Mouse (Mus musculus) cerebellum, adult 11 months (tissue): ENCODE results near the gene Adrb1.

Experiments used
- DNase-seq: peaks from one replicate; pipeline ENCODE4 v3.0.0; 2022

Adrb1 gene

DNA sequence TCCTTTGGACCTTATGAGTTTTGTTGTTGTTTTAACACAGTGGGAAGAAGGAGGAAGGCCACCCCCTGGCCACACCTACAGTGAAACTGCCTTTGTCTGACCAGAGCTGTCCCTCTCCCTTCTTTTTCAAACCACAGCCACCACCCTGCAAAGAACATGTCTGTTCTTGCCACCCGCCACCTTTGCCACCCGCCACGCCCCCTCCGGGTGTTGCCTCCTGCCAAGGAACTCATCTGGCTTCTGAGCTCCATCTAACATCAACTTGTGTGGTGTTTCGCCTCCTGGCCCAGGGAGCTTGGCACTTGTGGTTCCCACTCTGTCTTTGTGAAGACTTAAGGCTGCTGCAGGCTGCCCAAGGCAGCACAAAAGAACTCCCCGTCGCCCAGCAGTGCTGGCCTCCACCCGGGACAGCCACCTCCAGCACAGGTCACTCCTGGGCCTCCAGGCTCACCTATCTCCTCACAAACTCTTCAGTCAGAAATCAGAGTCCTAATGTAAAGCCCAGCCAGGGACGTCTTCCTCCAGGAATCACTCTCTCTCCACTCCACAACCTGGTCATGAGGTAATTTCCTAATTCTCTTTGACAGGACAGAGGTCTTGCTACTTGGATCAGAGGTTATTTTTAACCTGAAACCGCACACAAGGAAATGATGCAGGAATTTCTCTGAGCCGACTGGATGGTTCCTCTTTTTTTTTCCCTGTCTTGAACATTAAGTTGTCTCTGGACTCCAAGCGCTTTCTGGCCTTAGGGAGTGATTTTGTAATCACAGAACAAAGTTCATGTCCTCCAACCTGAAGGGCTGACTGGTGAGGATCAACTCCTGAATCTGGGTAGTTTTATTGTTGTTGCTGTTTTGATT is 18.5 kb upstream of the Adrb1 start:
- no peak for DNase-seq

DNA sequence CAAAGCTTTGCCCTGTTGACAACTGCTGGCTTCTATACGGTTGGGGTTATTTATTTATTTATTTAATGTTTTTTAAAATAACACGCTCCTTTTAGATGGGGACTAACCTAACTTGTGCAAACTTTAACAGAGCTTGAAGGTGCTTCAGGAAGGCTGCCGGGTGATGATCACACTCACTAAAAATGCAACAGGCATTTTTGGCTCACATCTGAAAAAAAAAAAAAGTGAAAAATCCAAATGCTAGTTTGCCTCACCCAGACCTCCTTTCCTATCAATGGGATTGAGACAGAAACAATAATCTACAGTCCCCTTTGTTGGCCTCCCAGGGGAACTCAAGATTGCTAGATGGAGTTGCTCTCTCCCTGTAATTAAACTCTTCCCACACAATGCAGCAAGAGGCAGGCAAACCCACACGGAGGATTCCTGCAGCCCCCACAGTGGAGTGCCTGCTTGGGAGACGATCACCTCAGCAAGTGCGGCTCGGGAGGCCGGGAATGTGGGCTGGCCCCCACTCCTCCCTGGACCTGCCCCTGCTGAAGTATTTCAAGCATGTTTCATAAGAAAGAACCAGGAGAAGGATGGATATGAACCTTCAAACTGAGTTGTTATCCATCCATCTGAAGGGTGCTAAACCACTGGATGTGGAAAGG is 16.8 kb upstream of the Adrb1 start:
- DNase-seq: no peak

DNA sequence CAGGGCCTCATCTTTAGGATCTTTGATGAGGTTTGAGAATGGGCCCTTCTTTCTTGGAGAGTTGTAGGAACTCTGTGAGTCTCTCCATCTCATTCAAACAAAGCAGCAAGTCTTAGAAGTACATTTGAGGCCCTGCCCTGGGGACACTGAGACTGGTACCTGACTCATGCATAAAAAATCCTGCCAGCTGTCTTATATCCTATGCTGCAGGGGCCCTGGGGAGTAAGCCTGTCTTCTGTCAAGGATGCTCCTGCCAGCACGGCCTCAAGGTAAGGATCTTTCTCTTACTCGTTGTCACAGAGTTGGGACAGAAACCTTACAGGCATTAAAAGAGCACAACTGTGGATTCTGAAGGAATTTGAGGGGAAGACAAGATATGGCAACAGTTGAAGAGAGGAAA is 13.2 kb upstream of the Adrb1 start:
- no peak for DNase-seq

DNA sequence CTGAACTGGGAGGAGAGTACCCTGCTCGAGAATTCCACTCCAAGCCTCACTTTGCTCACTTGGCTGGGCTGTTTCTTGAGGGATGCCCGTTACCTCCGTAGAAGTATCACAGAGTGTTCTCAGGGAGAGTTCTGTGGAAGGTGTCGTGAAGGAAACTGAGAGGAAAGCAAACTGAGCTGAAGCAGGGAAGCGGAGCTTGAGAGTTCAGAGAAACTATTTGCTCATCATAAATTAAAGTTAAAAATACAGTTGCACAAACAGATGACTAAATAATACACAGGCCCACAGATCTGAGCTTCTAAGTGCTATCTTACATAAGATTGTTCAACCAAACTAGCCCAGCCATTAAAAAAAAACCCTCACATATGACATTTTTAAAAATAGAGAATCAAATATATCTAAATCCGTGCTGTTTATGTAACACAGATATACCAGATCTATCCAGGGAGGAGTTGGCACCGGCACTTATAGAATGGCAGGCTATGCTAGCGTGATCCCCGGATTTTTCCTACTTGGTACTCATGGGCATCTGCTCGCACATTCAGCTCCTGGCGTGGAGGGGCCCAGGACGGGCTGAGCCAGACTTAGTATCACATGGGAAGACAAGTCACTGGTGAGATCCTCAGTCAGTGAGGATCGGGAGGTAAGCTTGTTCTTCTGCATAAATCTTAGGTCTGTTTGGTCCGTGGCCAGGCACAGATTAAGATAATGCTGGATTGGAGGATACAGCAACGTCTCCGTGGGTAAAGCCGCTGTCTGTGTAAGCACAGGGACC is 11.7 kb upstream of the Adrb1 start:
- no peak for DNase-seq

DNA sequence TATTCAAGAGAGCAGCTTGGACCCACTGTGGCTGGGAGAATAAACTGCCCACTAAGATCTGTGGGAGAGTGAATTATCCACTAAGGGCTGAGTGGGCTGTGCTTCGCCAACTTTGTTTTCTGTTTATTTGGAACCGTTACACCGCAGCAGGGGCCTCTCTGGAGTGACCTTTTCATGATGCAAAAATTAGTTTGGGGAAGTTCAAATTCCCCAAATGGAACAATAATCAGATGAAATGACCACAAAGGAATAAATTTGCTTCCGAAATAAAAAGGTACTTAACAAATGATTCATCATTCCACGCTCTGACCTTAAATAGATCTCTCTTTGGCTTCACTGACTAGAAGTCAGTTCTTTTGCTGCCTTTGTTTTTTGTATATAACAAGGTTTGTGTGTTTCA is 8.4 kb upstream of the Adrb1 start:
- DNase-seq: no peak

DNA sequence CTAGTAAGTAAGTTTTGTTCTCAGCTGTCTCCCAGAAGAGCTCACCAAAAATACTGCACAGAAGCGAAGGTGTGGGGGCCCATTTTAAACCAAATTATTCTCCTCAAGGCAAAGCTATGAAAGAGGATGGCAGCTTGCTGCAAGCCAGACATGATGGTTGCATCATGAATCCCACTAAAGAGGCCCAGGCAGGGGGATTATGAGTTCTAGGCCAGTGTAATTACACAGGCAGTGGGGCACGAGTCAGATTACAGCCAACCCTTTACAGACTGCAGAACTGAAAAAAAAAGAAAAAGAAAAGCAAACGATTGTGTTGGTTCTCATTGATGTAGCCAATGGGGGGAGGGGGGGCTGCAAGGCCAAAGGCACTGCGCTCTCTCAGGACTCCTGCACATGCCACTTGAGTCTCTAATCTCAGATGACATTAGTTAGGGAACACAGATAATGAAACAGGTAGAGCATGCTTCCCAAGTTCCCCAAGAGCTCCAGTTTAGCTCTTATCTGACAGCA is 7.3 kb upstream of the Adrb1 start:
- no peak for DNase-seq

DNA sequence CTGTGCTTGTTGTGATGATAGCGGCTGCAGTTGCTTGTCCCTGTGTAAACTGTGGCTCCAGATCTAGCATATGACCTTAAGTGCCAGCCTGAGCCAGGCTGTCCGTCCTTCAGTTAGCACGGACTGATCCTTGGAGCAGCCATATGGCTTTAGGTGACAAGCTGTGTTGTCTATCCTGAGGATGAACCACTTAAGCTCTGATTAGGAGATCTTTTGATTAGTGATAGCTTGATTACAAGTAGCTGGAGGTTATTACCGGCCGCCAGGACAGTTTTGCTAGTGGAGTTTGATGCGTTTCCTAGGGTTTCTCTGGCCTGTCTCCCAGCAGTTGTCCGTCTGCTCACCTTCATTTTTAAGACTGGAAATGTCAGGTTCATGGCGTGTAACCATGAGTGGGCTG is 4.0 kb upstream of the Adrb1 start:
- no peak for DNase-seq

DNA sequence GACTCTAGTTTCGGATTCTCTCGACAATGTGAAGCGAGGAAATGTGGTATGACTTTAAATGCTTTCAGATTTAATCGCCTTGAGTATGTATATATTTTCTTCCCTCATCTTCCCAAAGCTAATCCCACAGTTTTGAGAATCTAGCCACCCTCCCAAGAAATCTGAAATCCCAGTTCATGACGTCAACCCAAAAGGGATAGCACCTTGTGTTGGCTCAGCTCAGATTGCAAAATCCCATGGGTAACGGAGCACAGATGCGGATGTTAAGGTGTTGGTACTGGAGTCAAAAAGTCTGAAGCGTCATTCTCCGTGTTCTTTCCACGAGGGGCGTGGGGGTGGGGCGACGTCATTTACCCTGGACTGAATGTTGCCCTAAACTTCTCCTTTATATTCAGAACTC is 1.1 kb upstream of the Adrb1 start:
- no peak for DNase-seq

DNA sequence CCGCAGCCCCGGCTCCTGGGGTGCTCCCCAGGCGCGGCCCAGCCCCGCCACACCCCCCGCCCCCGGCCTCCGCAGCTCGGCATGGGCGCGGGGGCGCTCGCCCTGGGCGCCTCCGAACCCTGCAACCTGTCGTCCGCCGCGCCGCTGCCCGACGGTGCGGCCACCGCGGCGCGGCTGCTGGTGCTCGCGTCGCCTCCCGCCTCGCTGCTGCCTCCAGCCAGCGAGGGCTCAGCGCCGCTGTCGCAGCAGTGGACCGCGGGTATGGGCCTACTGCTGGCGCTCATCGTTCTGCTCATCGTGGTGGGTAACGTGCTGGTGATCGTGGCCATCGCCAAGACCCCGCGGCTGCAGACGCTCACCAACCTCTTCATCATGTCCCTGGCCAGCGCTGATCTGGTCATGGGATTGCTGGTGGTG is 300 bp downstream of the Adrb1 start:
- DNase-seq: no peak

DNA sequence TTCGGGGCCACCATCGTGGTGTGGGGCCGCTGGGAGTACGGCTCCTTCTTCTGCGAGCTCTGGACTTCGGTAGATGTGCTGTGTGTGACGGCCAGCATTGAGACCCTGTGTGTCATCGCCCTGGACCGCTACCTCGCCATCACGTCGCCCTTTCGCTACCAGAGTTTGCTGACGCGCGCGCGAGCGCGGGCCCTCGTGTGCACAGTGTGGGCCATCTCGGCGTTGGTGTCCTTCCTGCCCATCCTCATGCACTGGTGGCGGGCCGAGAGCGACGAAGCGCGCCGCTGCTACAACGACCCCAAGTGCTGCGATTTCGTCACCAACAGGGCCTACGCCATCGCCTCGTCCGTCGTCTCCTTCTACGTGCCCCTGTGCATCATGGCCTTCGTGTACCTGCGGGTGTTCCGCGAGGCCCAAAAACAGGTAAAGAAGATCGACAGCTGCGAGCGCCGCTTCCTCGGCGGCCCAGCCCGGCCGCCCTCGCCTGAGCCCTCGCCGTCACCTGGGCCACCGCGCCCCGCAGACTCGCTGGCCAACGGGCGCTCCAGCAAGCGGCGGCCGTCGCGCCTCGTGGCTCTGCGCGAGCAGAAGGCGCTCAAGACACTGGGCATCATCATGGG is 822 bp downstream of the Adrb1 start:
- no peak for DNase-seq

DNA sequence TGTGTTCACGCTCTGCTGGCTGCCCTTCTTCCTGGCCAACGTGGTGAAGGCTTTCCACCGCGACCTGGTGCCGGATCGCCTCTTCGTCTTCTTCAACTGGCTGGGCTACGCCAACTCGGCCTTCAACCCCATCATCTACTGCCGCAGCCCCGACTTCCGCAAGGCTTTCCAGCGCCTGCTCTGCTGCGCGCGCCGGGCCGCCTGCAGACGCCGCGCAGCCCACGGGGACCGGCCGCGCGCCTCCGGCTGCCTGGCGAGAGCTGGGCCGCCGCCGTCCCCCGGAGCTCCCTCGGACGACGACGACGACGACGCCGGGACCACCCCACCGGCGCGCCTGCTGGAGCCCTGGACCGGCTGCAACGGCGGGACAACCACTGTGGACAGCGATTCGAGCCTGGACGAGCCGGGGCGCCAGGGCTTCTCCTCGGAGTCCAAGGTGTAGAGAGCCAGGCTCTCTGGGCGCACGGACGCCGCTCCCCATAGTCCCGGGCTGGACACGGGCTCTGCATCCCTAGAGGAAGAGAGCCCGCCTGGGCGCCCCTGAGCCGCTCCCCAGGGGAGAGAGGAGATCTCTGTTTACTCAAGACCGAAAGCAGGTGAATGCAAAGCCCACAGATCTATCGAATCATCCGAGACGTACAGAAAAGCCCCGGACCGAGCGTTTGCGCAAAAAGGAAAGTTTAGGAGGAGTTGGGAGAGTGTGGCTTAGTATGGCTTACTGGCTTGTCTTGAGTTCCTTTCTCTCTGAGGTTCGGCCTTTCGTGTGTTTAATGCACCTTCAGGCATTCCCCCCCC is 1.5 kb downstream of the Adrb1 start:
- DNase-seq: no peak

DNA sequence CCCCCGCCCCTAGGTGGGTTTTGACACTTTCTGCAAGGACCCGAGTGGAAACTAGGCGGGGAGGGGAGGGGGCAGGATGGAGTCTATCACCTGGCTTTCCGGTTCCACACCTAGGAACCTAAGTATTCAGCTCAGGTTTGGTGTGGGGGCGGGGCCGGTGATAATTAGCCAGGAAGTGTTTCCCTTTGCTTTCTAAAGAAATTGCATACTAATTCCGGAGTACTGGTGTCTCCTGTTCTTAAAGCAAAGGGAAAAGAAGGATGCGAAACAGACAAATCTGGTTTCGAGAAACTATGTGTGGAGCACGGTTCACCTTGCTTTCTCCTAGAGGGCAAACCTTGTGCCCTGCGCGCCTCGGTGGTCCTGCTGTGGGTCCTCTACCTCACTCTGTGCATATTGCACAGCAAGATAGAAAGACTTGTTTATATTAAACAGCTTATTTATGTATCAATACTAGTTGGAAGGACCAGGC is 2.2 kb downstream of the Adrb1 start:
- DNase-seq: no peak

DNA sequence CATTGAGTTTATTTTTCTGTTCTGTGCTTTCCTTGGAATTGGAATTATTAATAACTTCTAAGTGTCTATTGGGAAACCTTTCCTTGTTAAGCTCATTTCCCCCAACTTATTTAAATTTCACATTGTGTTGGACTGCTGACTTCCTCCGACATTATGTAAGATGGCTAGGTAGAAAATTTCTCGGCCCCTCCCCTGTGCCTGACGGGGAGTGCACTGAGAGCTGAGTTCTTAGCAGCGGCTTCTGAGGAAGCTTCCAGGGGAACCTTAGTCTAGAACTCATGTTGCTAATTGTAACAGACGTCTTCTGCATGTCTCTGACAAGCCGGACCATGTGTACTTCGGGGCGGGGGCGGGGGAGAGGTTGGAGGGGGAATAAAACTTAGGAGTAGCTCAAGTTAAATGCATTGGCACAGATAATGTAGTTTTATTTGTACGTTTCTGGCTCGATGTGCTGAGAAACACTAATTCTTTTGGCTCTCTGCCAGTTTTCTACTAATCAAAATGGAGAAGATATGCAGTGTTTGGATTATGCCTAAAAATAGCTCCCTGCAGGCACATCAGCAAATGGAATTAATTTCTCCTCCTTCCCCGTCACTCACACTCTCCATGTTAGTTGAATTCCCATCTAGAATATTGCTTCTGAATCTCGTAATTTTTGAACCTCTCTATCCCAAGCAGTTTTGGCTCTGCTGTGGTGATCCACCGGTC is 5.3 kb downstream of the Adrb1 start:
- no peak for DNase-seq

DNA sequence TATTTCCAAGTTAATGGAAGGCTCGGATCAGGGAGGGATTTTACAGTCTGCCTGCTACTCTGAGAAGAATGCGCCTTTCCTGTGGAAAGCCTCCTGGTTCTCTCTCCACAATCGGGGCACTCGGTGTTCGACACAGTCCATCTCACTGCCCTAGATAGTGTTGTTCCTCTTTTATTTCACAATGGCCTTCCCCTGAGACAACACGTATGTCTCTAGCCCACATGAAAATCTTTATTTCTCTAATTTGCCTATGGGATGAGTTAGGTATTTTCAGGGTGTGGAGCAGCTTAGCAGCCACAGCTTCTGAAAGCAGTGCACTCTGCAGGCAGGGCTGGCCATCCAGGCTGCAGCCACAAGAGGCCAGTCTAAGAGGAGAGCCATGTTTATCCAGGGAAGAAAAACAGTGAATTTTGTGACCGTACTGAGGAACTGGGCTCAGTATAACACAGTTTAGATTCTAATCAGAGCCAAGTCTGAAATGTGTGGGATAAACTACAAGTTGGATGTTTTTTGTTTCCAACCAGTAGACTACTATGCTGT is 12.1 kb downstream of the Adrb1 start:
- no peak for DNase-seq

DNA sequence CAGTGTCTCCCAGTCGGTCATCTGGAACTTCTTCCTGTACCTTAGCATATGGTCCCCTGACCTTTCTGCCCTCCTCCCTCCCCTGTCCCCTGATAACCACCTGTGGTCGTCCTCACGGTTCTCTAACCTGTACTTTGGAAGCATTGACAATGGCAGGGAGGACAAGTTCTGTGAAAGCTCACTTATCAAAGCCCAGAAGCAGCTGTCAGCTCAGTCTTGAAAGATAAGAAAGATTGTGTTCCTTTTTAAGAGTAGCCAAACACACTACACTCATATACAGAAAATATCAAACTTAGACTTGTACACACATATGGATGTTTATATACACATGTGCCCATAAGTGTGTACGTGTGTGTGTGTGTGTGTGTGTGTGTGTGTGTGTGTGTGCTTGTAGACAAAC is 13.7 kb downstream of the Adrb1 start:
- no peak for DNase-seq

DNA sequence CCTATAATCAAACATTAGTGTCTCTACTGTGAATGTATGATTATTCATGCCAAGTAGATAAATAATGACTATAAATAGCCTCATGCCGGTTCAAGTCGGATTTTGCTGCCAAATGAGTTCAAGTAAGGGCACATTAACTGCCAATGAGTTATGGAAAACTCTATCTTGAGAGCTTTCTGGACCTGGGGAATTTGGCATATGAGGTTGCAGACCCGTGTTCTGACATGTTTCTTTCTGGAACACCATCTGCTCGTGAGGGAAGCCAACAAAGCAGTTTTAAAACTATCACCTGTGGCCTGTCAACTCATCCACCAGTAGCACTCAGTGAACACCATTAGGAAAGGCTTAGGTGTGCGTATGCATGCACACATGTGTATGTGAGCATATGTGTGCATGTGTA is 14.3 kb downstream of the Adrb1 start:
- no peak for DNase-seq

DNA sequence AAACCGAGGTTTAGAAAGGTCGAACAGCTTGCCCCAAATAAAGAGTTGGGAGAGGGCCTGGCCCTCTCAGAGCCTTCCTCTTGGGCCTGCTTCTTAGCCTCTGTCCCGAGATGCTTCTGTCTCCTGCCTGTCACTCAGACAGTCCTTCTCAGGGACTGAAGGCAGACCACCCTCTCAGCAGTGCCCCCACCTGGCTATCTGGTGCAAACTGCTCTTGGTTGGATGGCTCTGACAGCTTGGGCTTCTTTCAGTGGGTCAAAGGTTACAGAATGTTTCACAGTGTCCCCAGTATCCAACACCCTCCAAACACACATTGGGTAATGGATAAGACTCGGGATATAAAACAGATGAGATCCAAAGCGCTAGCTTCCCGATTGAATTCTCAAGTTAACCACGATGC is 23.1 kb downstream of the Adrb1 start:
- no peak for DNase-seq

DNA sequence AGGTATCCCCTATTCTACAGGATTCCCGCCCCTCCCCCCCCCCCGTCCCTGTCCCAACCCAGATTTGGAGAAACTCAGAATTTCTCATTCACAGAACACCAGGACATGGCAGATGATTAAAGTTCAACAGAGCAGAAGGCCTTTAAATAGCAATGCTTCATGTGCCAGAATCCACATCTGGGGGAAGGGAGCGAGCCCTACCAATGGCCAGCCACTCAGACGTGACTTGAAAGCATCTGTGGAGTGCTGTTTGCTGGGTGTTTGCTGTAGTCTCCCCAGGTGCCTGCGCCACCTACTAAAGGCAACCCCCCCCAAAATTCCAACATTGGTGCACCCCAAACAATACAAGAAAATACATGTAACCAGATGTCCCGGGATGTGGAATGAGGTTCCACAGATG is 23.5 kb downstream of the Adrb1 start:
- no peak for DNase-seq

DNA sequence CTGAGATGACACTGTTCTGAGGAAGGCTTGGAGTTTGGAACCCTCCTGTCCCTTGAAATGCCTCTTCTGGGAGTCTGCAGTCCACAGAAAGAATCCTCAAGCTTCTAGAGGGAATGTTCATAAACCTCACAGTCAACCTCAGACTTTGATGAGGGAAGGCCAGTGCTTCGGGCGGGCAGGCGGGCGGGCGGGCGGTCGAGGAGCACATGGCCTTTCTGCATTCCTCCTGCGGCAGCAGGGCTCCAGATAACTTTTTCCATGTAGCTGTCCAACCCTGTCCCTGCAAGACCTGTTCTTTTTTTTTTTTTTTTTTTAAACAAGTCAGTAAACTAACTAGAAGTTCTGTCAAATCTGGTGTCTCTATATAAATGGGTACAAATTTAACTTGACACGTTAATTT is 24.6 kb downstream of the Adrb1 start:
- DNase-seq: no peak

DNA sequence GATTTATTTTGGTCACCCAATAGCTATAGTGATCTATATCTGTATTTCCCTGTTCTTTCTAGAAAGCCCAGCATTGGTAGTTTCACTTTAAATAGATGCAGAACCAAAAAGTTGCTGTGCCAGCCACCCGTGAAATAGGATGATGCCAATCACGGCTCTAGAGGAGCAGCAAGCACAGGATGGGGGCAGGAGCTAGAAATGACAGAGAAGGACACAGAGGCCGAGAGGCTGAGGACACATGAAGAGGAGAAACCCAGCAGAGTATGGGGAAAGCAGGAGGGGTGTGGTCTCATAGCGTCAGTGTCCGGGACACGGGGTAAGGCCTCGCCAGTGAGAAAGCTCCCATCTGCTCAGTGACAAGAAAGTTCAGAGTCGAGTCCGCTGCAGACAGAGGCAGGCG is 25.9 kb downstream of the Adrb1 start:
- no peak for DNase-seq

DNA sequence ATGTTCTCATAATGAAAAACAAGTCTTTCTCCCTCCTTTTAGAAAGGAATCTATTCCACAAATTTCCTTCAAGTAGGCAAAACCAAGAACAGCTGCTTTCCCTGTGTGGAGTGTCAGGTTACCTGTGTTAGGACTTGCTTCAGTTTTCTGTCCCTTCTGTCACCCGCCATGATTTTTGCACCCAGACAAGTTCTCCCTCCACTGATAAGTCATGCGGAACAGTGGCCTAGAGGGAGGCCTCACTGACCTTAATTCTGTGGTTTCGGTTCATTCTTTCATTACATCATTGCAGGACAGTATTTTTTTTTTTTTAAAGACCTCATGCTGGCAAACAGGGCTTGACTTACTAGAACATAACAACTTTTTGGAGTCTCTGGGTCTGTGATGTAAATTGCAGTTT is 27.3 kb downstream of the Adrb1 start:
- no peak for DNase-seq
